Mouse (Mus musculus) ES-Bruce4 (cell line): ENCODE data around the gene Prkd3.

Source experiments
- CTCF ChIP-seq: IDR thresholded peaks from one replicate; pipeline ENCODE4 v1.8.1; 2011; ENCODE audit warnings: low read depth, low read length
- POLR2A ChIP-seq: IDR thresholded peaks from one replicate; pipeline ENCODE4 v1.8.1; 2011; ENCODE audit warnings: low read length; ENCODE audit not compliant: insufficient read depth

- TF ChIP-seq POLR2A (no peak), CTCF (no peak)
Observed at GRCm38 (mm10) chr17:78992303-78993027, 28.2 kb downstream of the Prkd3 start.
